Mouse (Mus musculus) T-helper 2 cell (primary cell): ENCODE data around the gene 5730522E02Rik.

Experiments used
- in situ Hi-C: fragments of 300-600 bp; cut with MboI, MseI; formaldehyde crosslinking; loops from one replicate; pipeline ENCODE4 v1.15.1; 2025; ENCODE audit warnings: high pct_unique_total_duplicates

Gene 5730522E02Rik

GRCm38 (mm10) chr11:26128385-26128784 is 82.2 kb downstream of the 5730522E02Rik start:
- in situ Hi-C loops = no loop called here

GRCm38 (mm10) chr11:26125923-26126322 is 84.6 kb downstream of the 5730522E02Rik start:
- in situ Hi-C loops = no loop called here

GRCm38 (mm10) chr11:26120781-26121557 is 89.6 kb downstream of the 5730522E02Rik start:
- in situ Hi-C loops = no loop called here

GRCm38 (mm10) chr11:26117651-26118050 is 92.9 kb downstream of the 5730522E02Rik start:
- in situ Hi-C loops = no loop called here

GRCm38 (mm10) chr11:26112206-26112605 is 98.4 kb downstream of the 5730522E02Rik start:
- in situ Hi-C loops = no loop called here

GRCm38 (mm10) chr11:26108647-26109046 is 101.9 kb downstream of the 5730522E02Rik start:
- in situ Hi-C loops = no loop called here

GRCm38 (mm10) chr11:26104680-26105079 is 105.9 kb downstream of the 5730522E02Rik start:
- in situ Hi-C loops = no loop called here

- in situ Hi-C loops = no loop called here
Measured at GRCm38 (mm10) chr11:26103698-26104097, 106.9 kb downstream of the 5730522E02Rik start.

- in situ Hi-C loops = no loop called here
Measured at GRCm38 (mm10) chr11:26102878-26103277, 107.7 kb downstream of the 5730522E02Rik start.

GRCm38 (mm10) chr11:26100077-26100476 is 110.5 kb downstream of the 5730522E02Rik start:
- in situ Hi-C loops = no loop called here

GRCm38 (mm10) chr11:26098933-26099332 is 111.6 kb downstream of the 5730522E02Rik start:
- in situ Hi-C loops = no loop called here

GRCm38 (mm10) chr11:26096095-26096494 is 114.5 kb downstream of the 5730522E02Rik start:
- in situ Hi-C loops = no loop called here

GRCm38 (mm10) chr11:26088993-26089392 is 121.6 kb downstream of the 5730522E02Rik start:
- in situ Hi-C loops = no loop called here

GRCm38 (mm10) chr11:26086679-26087078 is 123.9 kb downstream of the 5730522E02Rik start:
- in situ Hi-C loops = no loop called here

- in situ Hi-C loops = no loop called here
Measured at GRCm38 (mm10) chr11:26085380-26086035, 125.1 kb downstream of the 5730522E02Rik start.

GRCm38 (mm10) chr11:26076335-26076734 is 134.2 kb downstream of the 5730522E02Rik start:
- in situ Hi-C loops = no loop called here

- in situ Hi-C loops = no loop called here
Measured at GRCm38 (mm10) chr11:26075536-26075935, 135.0 kb downstream of the 5730522E02Rik start.

GRCm38 (mm10) chr11:26073638-26074294 is 136.8 kb downstream of the 5730522E02Rik start:
- in situ Hi-C loops = no loop called here

GRCm38 (mm10) chr11:26072101-26072500 is 138.5 kb downstream of the 5730522E02Rik start:
- in situ Hi-C loops = no loop called here

- in situ Hi-C loops = no loop called here
Measured at GRCm38 (mm10) chr11:26063252-26063651, 147.3 kb downstream of the 5730522E02Rik start.

- in situ Hi-C loops = no loop called here
Measured at GRCm38 (mm10) chr11:26061471-26062137, 149.0 kb downstream of the 5730522E02Rik start.

GRCm38 (mm10) chr11:26013527-26013926 is 197.0 kb downstream of the 5730522E02Rik start:
- in situ Hi-C loops = no loop called here
